Mouse (Mus musculus) lung, embryonic 16.5 days (tissue): Measurements from ENCODE around the gene Cep44. TPM values are rescaled to one million over a fixed set of nuclear protein-coding genes. Genes with fewer than 3 reads are reported as not detected.

Source experiments
- ATAC-seq: fragments of 200-750 bp; cut with Nextera tagmentation; 2 replicates; pipeline ENCODE4 v1.8.0; 2017; ENCODE audit warnings: low read depth, mild to moderate bottlenecking, moderate library complexity
- H3K27ac ChIP-seq: fragments of 300-500 bp; sonication (generic); 2 replicates; pipeline ENCODE4 v1.5.1; 2014; ENCODE audit warnings: mild to moderate bottlenecking, control low read depth, low read length
- H3K27me3 ChIP-seq: fragments of 300-500 bp; sonication (generic); 2 replicates; pipeline ENCODE4 v1.6.1; 2014; ENCODE audit warnings: low read depth, low read length, mixed read lengths; ENCODE audit not compliant: control insufficient read depth, insufficient read depth
- H3K36me3 ChIP-seq: fragments of 300-500 bp; sonication (generic); 2 replicates; pipeline ENCODE4 v1.6.1; 2014; ENCODE audit warnings: low read length; ENCODE audit not compliant: control insufficient read depth, insufficient read depth
- H3K4me1 ChIP-seq: fragments of 300-500 bp; sonication (generic); replicated peaks from 2 replicates; pipeline ENCODE4 v1.6.1; 2014; ENCODE audit warnings: low read length, mixed read lengths; ENCODE audit not compliant: control insufficient read depth, insufficient read depth
- H3K4me2 ChIP-seq: fragments of 300-500 bp; sonication (generic); 2 replicates; pipeline ENCODE4 v1.6.1; 2014; ENCODE audit warnings: low read depth, low read length, control low read depth
- H3K4me3 ChIP-seq: fragments of 300-500 bp; sonication (generic); 2 replicates; pipeline ENCODE4 v1.5.1; 2014; ENCODE audit warnings: mild to moderate bottlenecking, low read length, control low read depth
- H3K9ac ChIP-seq: fragments of 300-500 bp; sonication (generic); 2 replicates; pipeline ENCODE4 v1.6.1; 2014; ENCODE audit warnings: low read length, control low read depth
- H3K9me3 ChIP-seq: fragments of 300-500 bp; sonication (generic); 2 replicates; pipeline ENCODE4 v1.6.1; 2016; ENCODE audit warnings: low read length; ENCODE audit not compliant: control insufficient read depth
- WGBS: fragments of 180-500 bp; shearing (Covaris S2); extraction: QIAGEN DNeasy Blood & Tissue Kit; methylation state at CpG from one replicate; pipeline ENCODE4 v1.1.7; 2014; 5-methylcytosine and 5-hydroxymethylcytosine counted together
- microRNA-seq: library from miRNA; unstranded; fragments of <30 nt; microRNA quantifications from one replicate; pipeline ENCODE4, GENCODE M21; 2016
- polyA plus RNA-seq: library from polyadenylated mRNA; unstranded; fragments of >200 nt; fragmentation: Nextera tagmentation; extraction: Ambion mirVana; gene quantifications from 2 replicates; pipeline ENCODE4 v1.2.1, GENCODE M21; 2015

Gene Cep44
- polyA plus RNA-seq, 1 experiment from 2014 or later, result 39.0 TPM

DNA sequence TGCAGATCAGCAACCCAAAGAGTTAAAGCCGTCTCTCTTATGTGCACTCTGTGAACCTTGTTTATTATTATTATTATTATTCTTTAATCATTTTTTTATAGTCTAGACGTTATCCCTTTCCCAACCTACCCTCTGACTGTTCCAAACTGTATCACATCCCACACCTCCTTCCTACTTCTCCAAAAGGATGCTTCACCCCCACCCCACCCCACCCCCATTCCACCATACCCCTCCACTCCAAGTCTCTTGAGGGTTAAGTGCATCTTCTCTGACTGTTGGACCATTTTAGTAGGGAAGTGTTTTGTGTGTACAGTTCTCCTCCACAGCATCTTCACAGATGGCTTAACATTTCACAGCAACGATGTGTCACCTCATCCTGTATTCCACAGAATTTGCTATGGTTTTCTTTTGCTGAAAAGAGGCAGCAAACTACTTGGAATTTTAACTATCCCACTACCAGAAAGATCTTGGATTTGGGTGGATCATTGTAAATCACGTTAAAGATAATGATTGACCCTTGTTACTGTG is 41.8 kb downstream of the Cep44 start:
- H3K4me3 ChIP-seq, result no peak overlapping the region
- H3K27me3 ChIP-seq, result no peaks in the 10 kb centered on the region
- no peak overlapping the region for H3K4me2 ChIP-seq
- ATAC-seq, result no peak
- no peaks in the 10 kb centered on the region for H3K4me1 ChIP-seq
- no peaks in the 10 kb centered on the region for H3K9me3 ChIP-seq
- H3K36me3 ChIP-seq, result no peaks in the 10 kb centered on the region
- 59% methylated on average over 4 of the region's 4 CpGs for WGBS
- H3K27ac ChIP-seq, result no peak overlapping the region
- H3K9ac ChIP-seq, result no peak overlapping the region

DNA sequence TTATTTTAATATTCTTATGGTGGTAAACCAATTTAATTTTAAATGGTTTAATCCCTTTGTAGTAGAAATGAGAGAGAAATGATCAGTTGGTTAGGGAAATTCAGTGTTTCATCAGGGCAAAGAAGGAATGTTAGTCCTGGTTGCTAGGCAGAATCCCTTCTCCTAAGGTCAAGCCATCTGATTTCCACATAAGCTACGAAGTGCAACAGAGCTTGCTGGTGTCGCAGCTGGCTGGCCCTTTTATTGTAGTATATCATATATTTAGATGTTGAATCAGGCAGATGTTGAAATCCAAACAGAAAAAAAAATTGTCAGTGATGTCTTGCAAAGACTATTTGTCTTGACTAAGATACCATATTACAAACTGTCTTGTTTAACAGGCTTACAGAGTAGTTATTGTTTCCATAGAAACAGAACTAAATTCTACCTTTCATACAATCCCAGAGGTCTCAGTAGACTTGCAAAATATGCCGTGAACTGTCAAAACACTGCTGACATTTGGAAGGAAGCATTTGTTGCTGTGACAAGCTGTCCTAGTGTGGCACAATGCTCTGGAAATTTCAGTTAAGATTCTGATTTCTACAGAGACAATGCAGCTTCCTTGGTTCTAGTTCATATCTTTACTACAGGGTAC is 42.4 kb downstream of the Cep44 start:
- no peaks in the 10 kb centered on the region for H3K36me3 ChIP-seq
- H3K4me3 ChIP-seq, result no peak overlapping the region
- no peaks in the 10 kb centered on the region for H3K27me3 ChIP-seq
- no peaks in the 10 kb centered on the region for H3K9me3 ChIP-seq
- H3K4me1 ChIP-seq, result no peaks in the 10 kb centered on the region
- H3K9ac ChIP-seq, result no peak overlapping the region
- H3K27ac ChIP-seq, result no peak overlapping the region
- no peak for ATAC-seq
- 48% methylated on average over 3 of the region's 3 CpGs for WGBS
- H3K4me2 ChIP-seq, result no peak overlapping the region

DNA sequence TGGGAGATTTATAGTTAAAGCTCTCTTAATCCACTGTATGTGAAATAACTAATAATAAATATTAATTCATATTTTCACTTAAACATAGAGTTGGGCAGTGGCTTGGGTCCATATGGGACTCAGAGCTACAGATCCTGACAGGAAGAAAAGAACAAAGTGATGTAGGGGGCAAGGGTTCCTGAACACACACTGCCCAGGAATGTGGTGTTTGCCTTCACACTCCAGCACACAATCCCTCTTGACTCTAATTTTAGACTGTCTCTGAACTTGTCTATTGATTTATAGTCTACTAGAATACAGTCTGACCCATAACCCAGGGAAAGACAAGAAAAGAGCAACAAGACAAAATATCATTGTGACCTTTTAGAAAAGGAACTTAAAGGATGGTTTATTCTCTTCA is 48.9 kb downstream of the Cep44 start:
- Histone ChIP-seq H3K4me1 (no peaks in the 10 kb centered on the region), H3K4me2 (no peak overlapping the region), H3K4me3 (no peak overlapping the region), H3K9me3 (no peaks in the 10 kb centered on the region), H3K36me3 (no peaks in the 10 kb centered on the region), H3K9ac (no peak overlapping the region), H3K27me3 (no peaks in the 10 kb centered on the region), H3K27ac (no peak overlapping the region)
- ATAC-seq, result no peak

DNA sequence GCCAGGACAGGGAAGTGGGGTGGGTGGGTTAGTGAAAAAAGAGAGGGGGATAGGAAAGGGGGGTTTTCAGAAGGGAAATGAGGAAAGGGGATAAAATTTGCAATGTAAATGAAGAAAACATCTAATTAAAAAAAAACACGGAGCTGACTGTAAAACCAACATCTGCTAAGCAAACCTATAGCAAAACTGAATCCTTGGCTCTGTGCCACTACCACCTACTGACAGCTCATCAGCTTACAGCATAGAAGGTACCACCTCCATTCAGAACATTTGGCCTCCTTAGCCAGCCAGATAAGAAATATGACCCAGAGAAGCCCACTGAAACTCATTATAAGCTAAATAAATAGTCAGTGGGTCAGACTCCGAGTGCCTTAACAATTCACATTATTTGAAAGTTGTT is 61.4 kb downstream of the Cep44 start:
- no peak for ATAC-seq
- Histone ChIP-seq H3K27me3 (no peaks in the 10 kb centered on the region), H3K9ac (no peak overlapping the region), H3K4me3 (no peak overlapping the region), H3K27ac (no peak overlapping the region), H3K36me3 (no peaks in the 10 kb centered on the region), H3K4me2 (no peak overlapping the region), H3K4me1 (no peaks in the 10 kb centered on the region), H3K9me3 (no peaks in the 10 kb centered on the region)
- 16% methylated on average over 2 of the region's 2 CpGs for WGBS

DNA sequence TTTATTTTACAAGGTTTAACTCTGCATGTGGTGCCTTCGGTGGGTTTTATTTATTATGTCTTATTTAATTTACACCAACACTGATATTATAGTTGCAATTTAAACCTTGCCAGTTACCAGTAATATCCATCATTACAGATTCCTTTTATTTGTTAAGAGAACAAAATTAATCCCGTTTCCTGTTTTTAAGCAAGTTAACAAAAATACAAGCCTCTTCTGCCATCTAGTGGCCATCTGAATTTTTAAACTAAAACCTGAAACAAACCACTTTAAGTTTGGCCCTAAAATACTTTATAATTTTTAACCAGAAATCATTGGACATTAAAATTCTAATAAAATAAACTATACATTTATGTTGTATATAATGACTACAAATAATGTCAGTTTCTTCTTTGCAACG is 64.8 kb downstream of the Cep44 start:
- Histone ChIP-seq H3K36me3 (no peaks in the 10 kb centered on the region), H3K9me3 (no peaks in the 10 kb centered on the region), H3K27me3 (no peaks in the 10 kb centered on the region), H3K4me2 (no peak overlapping the region), H3K4me3 (no peak overlapping the region), H3K27ac (no peak overlapping the region), H3K4me1 (no peaks in the 10 kb centered on the region), H3K9ac (no peak overlapping the region)
- WGBS, result 27% methylated on average over 3 of the region's 3 CpGs
- ATAC-seq, result no peak

Small RNA genes lying within 50 kb of the gene (microRNA-seq; reads per million reads assigned to microRNA genes)
- not detected for gene Gm25992

Other genes with a start within 250 kb of the Cep44 start
- 40.7 and 41.2 TPM in 2 replicates for gene Fbxo8, start within 50 bp of the Cep44 start, polyA plus RNA-seq